Mouse (Mus musculus): ENCODE data around the gene Upf1.

GRCm38 (mm10) chr8:70389678-70390077 is 36.6 kb upstream of the Upf1 start:
- TF ChIP-seq EP300 (IDR thresholded peaks at IDR 0.05; ENCODE audit: insufficient read depth, low read depth, low read length) (no peak), CTCF (IDR thresholded peaks at IDR 0.05) (no peak)

Data from heart, adult 2 months (tissue).